Mouse (Mus musculus): ENCODE data around the gene Fam198a. TPM values are rescaled to one million over a fixed set of nuclear protein-coding genes. Genes with fewer than 3 reads are reported as not detected.

Fam198a gene
- polyA plus RNA-seq, 1 experiment from 2014 or later: 3.1 TPM

DNA sequence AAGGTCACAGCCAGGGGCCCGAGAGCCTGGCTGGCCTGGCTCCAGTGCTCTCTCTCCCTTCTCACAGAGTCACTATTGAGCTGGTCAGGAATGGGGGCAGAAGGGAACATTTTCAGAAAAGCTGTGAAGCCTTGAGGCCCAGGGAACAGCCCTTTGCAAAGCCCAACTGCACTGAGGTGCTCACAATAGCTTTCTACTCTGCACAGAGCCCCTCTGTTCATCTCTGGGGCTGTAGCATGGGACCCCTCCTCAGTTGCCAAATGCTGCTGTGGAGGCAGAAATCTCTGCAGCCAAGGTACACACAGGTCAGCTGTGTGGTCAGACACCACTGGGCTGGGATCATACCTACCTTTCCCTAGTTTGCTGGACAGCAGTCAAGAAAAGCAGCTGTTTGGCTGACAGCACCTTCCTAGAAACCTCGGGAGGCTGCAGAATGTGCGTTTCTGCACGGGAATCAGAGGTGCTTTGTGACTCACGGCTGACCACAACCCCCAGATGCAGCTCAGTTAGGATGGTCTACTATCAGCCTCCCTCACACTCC is 19.1 kb downstream of the Fam198a start:
- no peak for ATAC-seq
- Histone ChIP-seq H3K4me3 (replicated peaks) (no peak overlapping the region), H3K4me2 (replicated peaks) (no peak overlapping the region), H3K9me3 (no peaks in the 10 kb centered on the region), H3K36me3 (no peaks in the 10 kb centered on the region), H3K27ac (no peak overlapping the region), H3K9ac (no peak overlapping the region), H3K4me1 (replicated peaks) (no peaks in the 10 kb centered on the region), H3K27me3 (replicated peaks) (no peaks in the 10 kb centered on the region)
- 55% methylated on average over 5 of the region's 5 CpGs for WGBS

DNA sequence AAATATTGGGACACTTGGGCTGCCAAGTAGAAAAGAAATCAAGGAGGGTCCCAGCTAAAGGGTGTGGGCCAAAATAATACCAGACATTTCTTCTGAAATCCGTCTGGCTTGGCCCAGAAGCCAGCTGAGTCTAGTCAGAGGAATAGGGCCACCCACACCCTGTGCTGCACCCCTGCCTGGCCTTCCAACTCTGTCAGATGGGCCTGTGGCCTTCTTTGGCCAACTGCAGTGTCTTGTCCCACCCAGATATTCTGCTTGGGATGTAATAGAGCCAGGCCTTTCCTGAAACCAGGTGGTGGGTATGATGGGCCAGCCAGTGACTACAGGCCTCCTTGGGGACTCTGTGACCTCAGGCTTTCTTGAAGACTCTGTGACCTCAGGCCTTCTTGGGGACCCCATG is 22.4 kb downstream of the Fam198a start:
- no peak overlapping the region for H3K9ac ChIP-seq
- H3K36me3 ChIP-seq: no peaks in the 10 kb centered on the region
- 75% methylated on average over 1 of the region's 1 CpGs for WGBS
- no peaks in the 10 kb centered on the region for H3K4me1 ChIP-seq (replicated peaks)
- H3K4me3 ChIP-seq (replicated peaks): no peak overlapping the region
- H3K9me3 ChIP-seq: no peaks in the 10 kb centered on the region
- no peaks in the 10 kb centered on the region for H3K27me3 ChIP-seq (replicated peaks)
- no peak overlapping the region for H3K4me2 ChIP-seq (replicated peaks)
- ATAC-seq: no peak
- no peak overlapping the region for H3K27ac ChIP-seq

DNA sequence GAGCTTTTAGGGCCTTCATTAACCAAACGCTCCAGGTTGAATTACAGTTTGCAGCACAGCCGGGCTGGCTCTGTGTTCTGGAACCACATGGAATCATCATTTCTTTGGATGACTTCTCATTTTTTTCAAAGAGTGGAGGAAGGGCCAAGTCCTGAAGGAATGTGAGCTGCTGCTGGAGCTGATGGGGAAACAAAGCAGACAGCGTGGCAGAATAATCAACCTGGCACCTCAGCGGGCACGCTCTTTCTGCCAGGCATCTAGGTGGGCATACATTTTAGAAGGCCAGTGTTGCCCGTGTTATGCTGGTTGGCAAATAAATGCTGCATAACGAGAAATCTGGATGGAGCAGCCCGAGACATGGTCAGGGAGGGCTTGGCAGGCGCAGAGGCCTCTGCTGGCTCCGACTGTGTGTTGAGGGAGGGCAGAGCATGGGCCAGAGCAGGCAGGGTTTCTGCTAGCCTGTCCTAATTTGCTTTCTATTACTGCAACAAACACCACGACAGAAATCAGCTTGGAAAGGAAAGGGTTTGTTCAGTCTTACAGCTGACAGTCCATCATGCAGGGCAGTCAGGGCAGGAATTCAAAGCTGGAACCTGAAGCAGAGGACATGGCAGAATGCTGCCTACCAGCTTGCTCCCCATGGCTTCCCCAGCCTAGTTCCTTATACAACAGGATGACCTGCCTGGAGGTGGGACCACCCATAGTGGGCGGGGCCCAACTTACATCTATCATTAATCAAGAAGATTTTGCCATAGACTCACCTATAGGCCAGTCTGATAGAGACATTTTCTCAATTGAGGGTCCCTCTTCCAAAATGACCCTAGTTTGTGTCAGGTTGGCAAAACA is 23.6 kb downstream of the Fam198a start:
- Histone ChIP-seq H3K36me3 (no peaks in the 10 kb centered on the region), H3K27ac (no peak overlapping the region), H3K27me3 (replicated peaks) (no peaks in the 10 kb centered on the region), H3K9me3 (no peaks in the 10 kb centered on the region), H3K4me1 (replicated peaks) (no peaks in the 10 kb centered on the region), H3K4me3 (replicated peaks) (no peak overlapping the region), H3K4me2 (replicated peaks) (no peak overlapping the region), H3K9ac (no peak overlapping the region)
- WGBS: 74% methylated on average over 12 of the region's 12 CpGs
- ATAC-seq: no peak

DNA sequence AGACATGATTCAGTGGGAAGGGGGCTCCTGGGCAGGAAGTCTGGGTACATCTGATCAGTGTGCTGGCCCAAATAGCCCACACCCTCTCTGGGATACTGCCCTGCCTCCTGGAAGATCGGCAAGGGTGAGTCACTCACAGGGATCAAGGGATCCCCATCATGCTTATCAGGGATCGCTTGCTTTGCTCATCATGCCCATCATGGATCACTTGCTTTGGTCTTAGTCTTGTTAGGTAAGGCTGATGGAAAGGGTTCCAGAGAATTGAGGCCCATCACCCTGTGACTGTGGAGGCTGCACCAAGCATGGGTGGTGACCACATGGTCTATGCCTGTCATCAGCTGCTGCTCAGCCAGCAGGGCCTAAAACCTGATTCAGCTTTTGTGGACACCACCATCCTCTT is 24.5 kb downstream of the Fam198a start:
- H3K4me3 ChIP-seq (replicated peaks): no peak overlapping the region
- H3K4me1 ChIP-seq (replicated peaks): no peaks in the 10 kb centered on the region
- H3K9me3 ChIP-seq: no peaks in the 10 kb centered on the region
- H3K36me3 ChIP-seq: no peaks in the 10 kb centered on the region
- no peak overlapping the region for H3K27ac ChIP-seq
- WGBS: 74% methylated on average over 2 of the region's 2 CpGs
- no peak for ATAC-seq
- no peak overlapping the region for H3K9ac ChIP-seq
- H3K27me3 ChIP-seq (replicated peaks): no peaks in the 10 kb centered on the region
- no peak overlapping the region for H3K4me2 ChIP-seq (replicated peaks)

DNA sequence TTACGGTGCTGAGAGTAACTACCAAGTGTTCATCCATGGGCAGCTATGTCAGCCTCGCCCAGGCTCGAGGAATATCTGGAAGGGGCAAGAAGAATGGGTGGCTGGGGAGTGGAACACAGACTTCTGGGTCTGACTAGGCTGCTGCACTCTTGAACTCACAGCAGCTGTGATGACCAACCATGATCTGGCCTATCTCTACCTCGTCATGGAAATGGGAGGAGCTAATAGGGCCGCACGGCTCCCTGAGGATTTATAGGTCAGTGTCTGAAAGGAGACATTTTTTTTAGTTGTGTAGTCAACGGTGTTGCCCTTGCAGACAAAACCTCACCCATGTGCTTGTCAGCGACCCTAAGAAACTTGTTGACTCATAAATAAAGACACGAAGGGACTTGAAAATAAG is 30.3 kb downstream of the Fam198a start:
- Histone ChIP-seq H3K4me1 (replicated peaks) (no peaks in the 10 kb centered on the region), H3K9ac (no peak overlapping the region), H3K36me3 (no peaks in the 10 kb centered on the region), H3K27me3 (replicated peaks) (no peaks in the 10 kb centered on the region), H3K4me2 (replicated peaks) (no peak overlapping the region), H3K9me3 (no peaks in the 10 kb centered on the region), H3K27ac (no peak overlapping the region), H3K4me3 (replicated peaks) (no peak overlapping the region)
- ATAC-seq: no peak
- WGBS: 74% methylated on average over 9 of the region's 9 CpGs

DNA sequence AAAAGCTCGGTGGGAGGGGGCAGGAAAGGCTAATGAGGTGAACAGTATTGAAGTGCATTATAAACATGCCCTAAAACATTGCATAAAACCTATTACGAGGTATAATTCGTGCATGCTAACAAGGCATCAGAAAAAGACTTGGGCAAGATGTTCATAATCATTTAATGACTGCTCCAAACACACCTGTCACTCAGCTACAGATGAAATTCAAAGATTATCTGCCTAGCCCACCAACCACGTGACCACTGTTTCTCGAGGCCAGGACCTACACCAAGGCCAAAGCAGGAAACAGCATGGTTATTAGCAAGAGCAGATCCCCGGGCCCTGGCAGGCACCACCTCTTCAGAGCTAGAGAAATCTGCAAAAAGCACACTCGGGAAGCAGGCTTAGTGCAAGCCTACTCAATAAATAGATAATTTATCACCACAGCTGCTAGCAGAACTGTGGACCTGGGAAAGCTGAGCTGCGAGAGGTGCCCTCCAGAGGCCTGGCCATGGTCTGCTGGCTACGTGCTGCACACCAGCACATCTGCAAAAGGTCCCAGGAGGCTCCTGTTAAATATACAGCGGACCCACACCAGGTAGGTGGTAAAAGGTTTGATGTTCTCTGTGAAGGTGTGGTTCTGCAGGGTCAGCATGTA is 30.8 kb downstream of the Fam198a start:
- no peaks in the 10 kb centered on the region for H3K4me1 ChIP-seq (replicated peaks)
- H3K9me3 ChIP-seq: no peaks in the 10 kb centered on the region
- no peak overlapping the region for H3K4me2 ChIP-seq (replicated peaks)
- no peak for ATAC-seq
- no peak overlapping the region for H3K27ac ChIP-seq
- WGBS: 57% methylated on average over 10 of the region's 10 CpGs
- H3K36me3 ChIP-seq: no peaks in the 10 kb centered on the region
- H3K4me3 ChIP-seq (replicated peaks): no peak overlapping the region
- no peaks in the 10 kb centered on the region for H3K27me3 ChIP-seq (replicated peaks)
- no peak overlapping the region for H3K9ac ChIP-seq

DNA sequence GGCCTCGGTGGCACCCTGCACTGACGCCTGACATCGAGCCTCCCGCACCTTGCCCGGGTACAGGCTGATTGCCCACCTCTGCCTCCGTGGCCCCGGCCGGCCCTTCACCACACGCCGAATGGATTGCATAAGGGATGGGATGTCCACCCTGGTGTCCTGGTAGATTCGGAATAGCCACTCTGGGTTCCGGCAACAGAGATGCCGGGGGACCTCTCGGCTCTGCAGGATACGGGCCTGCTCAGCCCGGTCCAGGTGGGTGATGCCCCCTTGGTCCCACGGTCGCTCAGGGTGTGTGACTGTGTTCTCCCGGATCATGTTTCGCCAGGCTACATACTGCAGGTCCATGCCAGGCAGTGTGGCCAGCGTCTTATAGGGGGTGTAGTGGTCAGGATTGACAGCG is 31.4 kb downstream of the Fam198a start:
- no peak overlapping the region for H3K27ac ChIP-seq
- ATAC-seq: no peak
- H3K4me1 ChIP-seq (replicated peaks): no peaks in the 10 kb centered on the region
- no peak overlapping the region for H3K4me2 ChIP-seq (replicated peaks)
- WGBS: 96% methylated on average over 22 of the region's 22 CpGs
- no peaks in the 10 kb centered on the region for H3K36me3 ChIP-seq
- H3K9me3 ChIP-seq: no peaks in the 10 kb centered on the region
- H3K4me3 ChIP-seq (replicated peaks): no peak overlapping the region
- H3K27me3 ChIP-seq (replicated peaks): no peaks in the 10 kb centered on the region
- no peak overlapping the region for H3K9ac ChIP-seq

DNA sequence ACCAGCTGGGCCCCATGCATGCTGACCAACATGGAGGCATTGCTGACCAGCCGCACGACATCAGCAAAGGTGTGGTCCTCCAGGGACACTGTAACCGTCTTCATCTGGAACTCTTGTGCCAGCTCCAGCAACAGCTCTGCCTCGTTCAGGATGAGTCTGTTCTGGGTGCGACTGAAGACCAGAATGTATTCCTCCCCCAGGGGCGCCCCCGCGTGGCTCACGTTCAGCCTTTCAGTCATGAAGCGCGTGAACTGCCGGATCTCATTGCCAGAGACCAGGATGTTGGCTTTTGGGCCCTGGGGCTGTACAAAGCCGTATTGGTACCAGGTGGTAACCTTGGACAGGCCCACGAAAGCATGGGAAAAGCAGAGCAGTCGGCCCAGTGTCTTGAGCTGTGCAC is 31.9 kb downstream of the Fam198a start:
- WGBS: 90% methylated on average over 15 of the region's 15 CpGs
- Histone ChIP-seq H3K9ac (no peak overlapping the region), H3K4me3 (replicated peaks) (no peak overlapping the region), H3K27me3 (replicated peaks) (no peaks in the 10 kb centered on the region), H3K36me3 (no peaks in the 10 kb centered on the region), H3K9me3 (no peaks in the 10 kb centered on the region), H3K4me2 (replicated peaks) (no peak overlapping the region), H3K27ac (no peak overlapping the region), H3K4me1 (replicated peaks) (no peaks in the 10 kb centered on the region)
- ATAC-seq: no peak

DNA sequence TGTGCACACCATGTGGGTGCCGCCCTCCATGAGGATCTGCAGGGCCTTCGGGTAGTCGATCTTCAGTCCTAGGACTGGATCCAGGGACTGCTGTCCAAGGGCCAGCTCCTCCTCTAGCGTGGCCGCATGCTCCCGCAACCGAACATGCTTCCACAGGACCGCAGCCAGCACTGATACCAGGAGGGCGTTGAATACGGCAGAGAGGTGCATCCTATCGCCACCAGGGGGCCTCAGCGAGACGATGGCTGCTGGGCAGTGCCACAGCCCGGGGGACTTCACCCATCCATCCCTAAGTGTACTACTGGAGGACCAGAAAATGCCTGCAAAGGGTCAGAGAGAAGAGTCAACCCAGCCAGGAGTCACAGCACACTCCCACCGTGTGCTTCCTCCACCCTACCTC is 32.7 kb downstream of the Fam198a start:
- no peaks in the 10 kb centered on the region for H3K36me3 ChIP-seq
- peak; percentile 56; the same call in 1 of the 2 replicates for ATAC-seq
- H3K27ac ChIP-seq: no peak overlapping the region
- no peaks in the 10 kb centered on the region for H3K4me1 ChIP-seq (replicated peaks)
- H3K9ac ChIP-seq: no peak overlapping the region
- H3K9me3 ChIP-seq: no peaks in the 10 kb centered on the region
- H3K27me3 ChIP-seq (replicated peaks): no peaks in the 10 kb centered on the region
- no peak overlapping the region for H3K4me2 ChIP-seq (replicated peaks)
- H3K4me3 ChIP-seq (replicated peaks): no peak overlapping the region
- 50% methylated on average over 15 of the region's 15 CpGs for WGBS

DNA sequence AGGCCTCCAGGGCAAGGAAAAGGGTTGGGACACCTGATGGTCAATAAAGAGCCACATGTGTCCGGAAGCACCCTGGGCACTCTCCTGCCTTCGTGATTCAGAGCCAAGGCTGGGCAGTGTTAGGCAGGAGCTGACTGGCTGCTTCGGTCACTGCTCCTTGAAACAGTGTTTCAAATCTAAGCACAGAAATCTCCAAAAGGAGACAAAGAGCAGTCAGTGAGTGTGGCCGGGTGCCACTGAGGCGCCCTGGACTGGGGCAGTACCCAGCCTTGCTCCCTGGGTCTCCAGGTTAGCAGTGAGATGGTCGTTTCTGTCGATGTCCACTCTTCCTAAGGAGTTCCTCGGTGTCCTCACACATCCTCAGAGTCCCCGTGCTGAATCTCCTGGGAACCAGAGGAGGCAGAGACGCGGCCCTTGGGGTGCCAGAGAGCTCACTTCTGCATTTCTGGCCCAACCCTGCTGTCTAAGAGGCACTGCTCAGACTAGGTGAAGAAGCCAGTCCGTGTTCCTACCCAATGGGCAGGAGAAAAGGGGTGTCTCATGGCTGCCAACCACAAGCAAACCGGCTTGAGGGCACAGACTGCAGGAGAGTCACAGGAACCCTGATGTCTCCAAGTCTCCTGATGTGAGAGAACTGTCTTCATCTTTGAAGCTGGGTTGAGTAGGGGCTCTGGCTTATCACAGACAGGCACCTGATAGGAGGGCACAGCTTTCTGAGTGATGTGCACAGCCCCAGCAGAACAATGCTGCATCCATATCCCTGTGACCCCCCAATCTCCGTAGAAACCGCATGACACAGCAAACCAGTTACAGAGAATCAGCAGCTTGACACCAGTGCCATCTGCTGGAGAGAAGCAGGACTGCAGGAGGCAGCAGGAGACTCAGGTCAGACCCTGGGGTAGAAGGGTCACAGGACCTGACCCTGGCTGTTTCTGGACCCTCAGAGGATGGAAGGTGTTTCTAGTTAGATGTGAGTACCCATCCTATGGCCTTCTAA is 34.0 kb downstream of the Fam198a start:
- Histone ChIP-seq H3K27ac (no peak overlapping the region), H3K36me3 (no peaks in the 10 kb centered on the region), H3K4me1 (replicated peaks) (no peaks in the 10 kb centered on the region), H3K9ac (no peak overlapping the region), H3K27me3 (replicated peaks) (no peaks in the 10 kb centered on the region), H3K9me3 (no peaks in the 10 kb centered on the region), H3K4me2 (replicated peaks) (no peak overlapping the region), H3K4me3 (replicated peaks) (no peak overlapping the region)
- WGBS: 69% methylated on average over 15 of the region's 15 CpGs
- peak; percentile 35; the same call in 1 of the 2 replicates for ATAC-seq

DNA sequence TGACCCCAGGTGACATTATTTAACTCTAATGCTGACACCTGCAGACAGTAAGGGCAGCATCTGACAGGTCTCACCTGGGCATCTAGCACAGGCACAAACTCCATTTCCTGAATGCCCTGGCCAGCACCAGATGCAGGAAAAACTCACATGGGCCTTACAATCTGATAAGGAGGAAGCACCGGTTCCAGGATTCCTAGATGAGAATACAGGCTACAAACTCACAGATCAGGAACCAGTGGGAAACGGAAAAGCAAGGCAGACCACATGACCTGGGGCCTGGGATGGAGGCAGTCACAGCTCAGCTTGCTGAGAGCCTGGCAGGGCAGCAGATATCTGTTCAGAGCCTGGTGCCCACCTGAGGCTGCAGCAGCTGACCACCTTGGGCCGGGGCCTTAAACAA is 38.1 kb downstream of the Fam198a start:
- no peak overlapping the region for H3K9ac ChIP-seq

DNA sequence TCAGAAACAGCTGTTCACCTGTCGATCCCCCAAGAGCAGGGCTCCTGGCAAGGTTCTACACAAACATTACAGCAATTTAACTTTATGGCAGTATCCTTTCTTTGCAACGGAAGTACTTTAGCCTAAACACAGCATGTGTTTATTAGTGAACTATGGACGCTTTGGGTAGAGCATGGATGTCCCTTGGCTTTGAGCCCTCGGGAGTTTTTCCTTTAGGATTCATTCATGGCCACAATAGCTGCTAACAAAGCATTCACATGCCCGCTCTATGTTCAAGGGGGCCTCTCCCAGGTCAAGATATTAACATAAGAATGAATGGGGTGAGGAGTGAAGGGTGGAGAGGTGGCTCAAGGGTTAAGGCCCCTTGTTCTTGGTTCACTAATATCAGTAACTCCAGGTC is 38.7 kb downstream of the Fam198a start:
- Histone ChIP-seq H3K9ac (no peak overlapping the region), H3K9me3 (no peaks in the 10 kb centered on the region), H3K4me1 (replicated peaks) (no peaks in the 10 kb centered on the region), H3K4me3 (replicated peaks) (no peak overlapping the region), H3K27ac (no peak overlapping the region), H3K4me2 (replicated peaks) (no peak overlapping the region), H3K27me3 (replicated peaks) (no peaks in the 10 kb centered on the region), H3K36me3 (no peaks in the 10 kb centered on the region)
- no peak for ATAC-seq
- WGBS: 45% methylated on average over 5 of the region's 5 CpGs

More for the DNA sequence above, 38.1 kb downstream of the Fam198a start:
- H3K27me3 ChIP-seq (replicated peaks): no peaks in the 10 kb centered on the region
- no peaks in the 10 kb centered on the region for H3K36me3 ChIP-seq
- no peak overlapping the region for H3K4me2 ChIP-seq (replicated peaks)
- no peak for ATAC-seq
- 67% methylated on average over 3 of the region's 3 CpGs for WGBS
- H3K4me3 ChIP-seq (replicated peaks): no peak overlapping the region
- H3K9me3 ChIP-seq: no peaks in the 10 kb centered on the region
- no peak overlapping the region for H3K27ac ChIP-seq
- H3K4me1 ChIP-seq (replicated peaks): no peaks in the 10 kb centered on the region

Data from intestine, embryonic 15.5 days (tissue).